Mouse (Mus musculus): ENCODE measurements around the gene Peg10. TPM values are rescaled to one million over a fixed set of nuclear protein-coding genes. Genes with fewer than 3 reads are reported as not detected.
"Not testable (repeated sequence)": the region's sequence is repeated elsewhere in the genome, so short reads cannot be mapped to it uniquely, and the experiment has no call there.

Gene Peg10
- total and polyA plus RNA-seq, 3 experiments: 0.05 TPM; not detected in 2

- Histone ChIP-seq H3K36me3 (replicated peaks) (no peaks in the 10 kb centered on the region), H3K4me1 (ENCODE audit: insufficient read depth, low read depth, low read length) (no peaks in the 10 kb centered on the region), H3K9me3 (replicated peaks) (no peaks in the 10 kb centered on the region), H3K27me3 (ENCODE audit: insufficient read depth, low read length) (no peaks in the 10 kb centered on the region; the same call in 1 of the 2 replicates), H3K4me3 (ENCODE audit: low read depth, low read length) (no peak overlapping the region)
- DNase-seq (ENCODE audit: low spot score): no peak
- no peak for ATAC-seq (ENCODE audit: extremely low read depth, insufficient number of reproducible peaks, low FRiP score, poor library complexity, severe bottlenecking)
- TF ChIP-seq GATA1 (IDR thresholded peaks at IDR 0.05; ENCODE audit: borderline replicate concordance, low read length) (no peak), GATA2 (IDR thresholded peaks at IDR 0.05; ENCODE audit: borderline replicate concordance, low read depth, low read length) (no peak), TAL1 (conservative IDR thresholded peaks at IDR 0.05; ENCODE audit: low read depth, low read length) (no peak), POLR2AphosphoS5 (IDR thresholded peaks at IDR 0.05; ENCODE audit: insufficient replicate concordance, low read depth, low read length) (no peak), CTCF (IDR thresholded peaks at IDR 0.05; ENCODE audit: low read depth, low read length) (no peak)
These were observed 7.8 kb downstream of the Peg10 start for GRCm38 (mm10) chr6:4754886-4755285.

GRCm38 (mm10) chr6:4761415-4762142 lies 14.5 kb downstream of the Peg10 start:
- DNase-seq (ENCODE audit: low spot score); H3K36me3 ChIP-seq (replicated peaks); H3K27me3 ChIP-seq (ENCODE audit: insufficient read depth, low read length); ATAC-seq (ENCODE audit: extremely low read depth, insufficient number of reproducible peaks, low FRiP score, poor library complexity, severe bottlenecking); H3K4me3 ChIP-seq (ENCODE audit: low read depth, low read length); H3K4me1 ChIP-seq (ENCODE audit: insufficient read depth, low read depth, low read length); H3K9me3 ChIP-seq (replicated peaks): not testable (repeated sequence)

GRCm38 (mm10) chr6:4762252-4762651 lies 15.1 kb downstream of the Peg10 start:
- Histone ChIP-seq H3K36me3 (replicated peaks) (no peaks in the 10 kb centered on the region), H3K9me3 (replicated peaks) (no peaks in the 10 kb centered on the region), H3K27me3 (ENCODE audit: insufficient read depth, low read length) (no peaks in the 10 kb centered on the region), H3K4me3 (ENCODE audit: low read depth, low read length) (no peak overlapping the region), H3K4me1 (ENCODE audit: insufficient read depth, low read depth, low read length) (no peaks in the 10 kb centered on the region)
- ATAC-seq (ENCODE audit: extremely low read depth, insufficient number of reproducible peaks, low FRiP score, poor library complexity, severe bottlenecking) (peak; percentile 70), DNase-seq (ENCODE audit: low spot score) (no peak)
- TF ChIP-seq CTCF (IDR thresholded peaks at IDR 0.05; ENCODE audit: low read depth, low read length): no peak
- no peak for TF ChIP-seq TAL1 (conservative IDR thresholded peaks at IDR 0.05; ENCODE audit: low read depth, low read length)
- no peak for TF ChIP-seq GATA1 (IDR thresholded peaks at IDR 0.05; ENCODE audit: borderline replicate concordance, low read length)
- TF ChIP-seq GATA2 (IDR thresholded peaks at IDR 0.05; ENCODE audit: borderline replicate concordance, low read depth, low read length): no peak
- TF ChIP-seq POLR2AphosphoS5 (IDR thresholded peaks at IDR 0.05; ENCODE audit: insufficient replicate concordance, low read depth, low read length): no peak

- TF ChIP-seq GATA2 (IDR thresholded peaks at IDR 0.05; ENCODE audit: borderline replicate concordance, low read depth, low read length) (no peak), GATA1 (IDR thresholded peaks at IDR 0.05; ENCODE audit: borderline replicate concordance, low read length) (no peak), TAL1 (conservative IDR thresholded peaks at IDR 0.05; ENCODE audit: low read depth, low read length) (no peak), POLR2AphosphoS5 (IDR thresholded peaks at IDR 0.05; ENCODE audit: insufficient replicate concordance, low read depth, low read length) (no peak), CTCF (IDR thresholded peaks at IDR 0.05; ENCODE audit: low read depth, low read length) (no peak)
- DNase-seq (ENCODE audit: low spot score): no peak
- no peaks in the 10 kb centered on the region for H3K4me1 ChIP-seq (ENCODE audit: insufficient read depth, low read depth, low read length)
- ATAC-seq (ENCODE audit: extremely low read depth, insufficient number of reproducible peaks, low FRiP score, poor library complexity, severe bottlenecking): no peak
- no peaks in the 10 kb centered on the region for H3K36me3 ChIP-seq (replicated peaks)
- no peaks in the 10 kb centered on the region for H3K9me3 ChIP-seq (replicated peaks)
- no peak overlapping the region for H3K4me3 ChIP-seq (ENCODE audit: low read depth, low read length)
- 0 out of 2 replicates have a peak, but pooled peaks cover 2% of the 10 kb centered on the region for H3K27me3 ChIP-seq (ENCODE audit: insufficient read depth, low read length)
These were observed 49.2 kb downstream of the Peg10 start for GRCm38 (mm10) chr6:4796281-4796680.

- not testable (repeated sequence) for H3K4me1 ChIP-seq (ENCODE audit: insufficient read depth, low read depth, low read length); H3K9me3 ChIP-seq (replicated peaks); H3K36me3 ChIP-seq (replicated peaks); ATAC-seq (ENCODE audit: extremely low read depth, insufficient number of reproducible peaks, low FRiP score, poor library complexity, severe bottlenecking); DNase-seq (ENCODE audit: low spot score); H3K4me3 ChIP-seq (ENCODE audit: low read depth, low read length); H3K27me3 ChIP-seq (ENCODE audit: insufficient read depth, low read length)
These were observed 50.2 kb downstream of the Peg10 start for GRCm38 (mm10) chr6:4797317-4797716.

GRCm38 (mm10) chr6:4798382-4798781 lies 51.3 kb downstream of the Peg10 start:
- Histone ChIP-seq H3K27me3 (ENCODE audit: insufficient read depth, low read length) (no peaks in the 10 kb centered on the region), H3K36me3 (replicated peaks) (no peaks in the 10 kb centered on the region), H3K9me3 (replicated peaks) (no peaks in the 10 kb centered on the region), H3K4me1 (ENCODE audit: insufficient read depth, low read depth, low read length) (no peaks in the 10 kb centered on the region), H3K4me3 (ENCODE audit: low read depth, low read length) (no peak overlapping the region)
- no peak for DNase-seq (ENCODE audit: low spot score)
- ATAC-seq (ENCODE audit: extremely low read depth, insufficient number of reproducible peaks, low FRiP score, poor library complexity, severe bottlenecking): no peak; the same call in 1 of the 2 replicates
- TF ChIP-seq GATA2 (IDR thresholded peaks at IDR 0.05; ENCODE audit: borderline replicate concordance, low read depth, low read length): no peak

- no peaks in the 10 kb centered on the region for H3K4me1 ChIP-seq (ENCODE audit: insufficient read depth, low read depth, low read length)
- no peaks in the 10 kb centered on the region for H3K36me3 ChIP-seq (replicated peaks)
- DNase-seq (ENCODE audit: low spot score): no peak
- no peaks in the 10 kb centered on the region for H3K9me3 ChIP-seq (replicated peaks)
- no peaks in the 10 kb centered on the region for H3K27me3 ChIP-seq (ENCODE audit: insufficient read depth, low read length)
- H3K4me3 ChIP-seq (ENCODE audit: low read depth, low read length): no peak overlapping the region
- TF ChIP-seq GATA1 (IDR thresholded peaks at IDR 0.05; ENCODE audit: borderline replicate concordance, low read length) (no peak), POLR2AphosphoS5 (IDR thresholded peaks at IDR 0.05; ENCODE audit: insufficient replicate concordance, low read depth, low read length) (no peak), GATA2 (IDR thresholded peaks at IDR 0.05; ENCODE audit: borderline replicate concordance, low read depth, low read length) (no peak), CTCF (IDR thresholded peaks at IDR 0.05; ENCODE audit: low read depth, low read length) (no peak), TAL1 (conservative IDR thresholded peaks at IDR 0.05; ENCODE audit: low read depth, low read length) (no peak)
- no peak for ATAC-seq (ENCODE audit: extremely low read depth, insufficient number of reproducible peaks, low FRiP score, poor library complexity, severe bottlenecking)
These were observed 52.3 kb downstream of the Peg10 start for GRCm38 (mm10) chr6:4799359-4799758.
